Mouse (Mus musculus) left cerebral cortex, postnatal 14 days (tissue): ENCODE measurements at regions not wholly inside any gene's neighbourhood (a gene's known extent, or its start where the extent isn't known, plus 50 kb on each side); places are given as distances from the start of the nearest gene placed in this dataset.

ENCODE experiments used
- DNase-seq, 2 experiments: peaks; one replicate each; pipeline ENCODE4 v3.0.0; 2021 to 2022; ENCODE audit warnings: low spot score in 2 of 2, mixed read lengths in 1 of 2
- intact Hi-C: fragments of 180-260 bp; cut with DNase I; formaldehyde crosslinking; loops from one replicate; pipeline ENCODE4 v1.15.1; 2025

DNA sequence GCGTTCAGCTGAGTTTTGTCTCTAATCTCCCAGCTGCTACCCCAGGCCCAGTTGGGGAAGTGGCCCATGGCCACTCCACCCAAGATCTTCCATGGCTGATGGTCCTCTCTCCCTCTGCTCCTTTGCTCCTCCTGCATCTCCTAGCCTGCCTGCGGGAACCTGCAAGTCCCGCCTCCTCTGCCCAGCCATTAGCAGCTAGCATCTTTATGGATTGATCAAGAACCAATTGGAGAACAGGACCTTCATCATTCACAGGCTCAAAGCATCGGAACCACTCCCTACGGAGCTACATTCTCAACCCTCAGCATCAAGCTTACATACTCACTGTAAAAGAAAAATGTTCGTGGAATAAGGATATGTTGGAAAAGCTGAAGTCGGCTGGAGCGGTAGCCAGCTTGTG is 52.5 kb upstream of the Arid2 start:
- DNase-seq, result peak in 1 of 2 experiments; percentile 15

More for the DNA sequence above, 52.5 kb upstream of the Arid2 start:
- intact Hi-C loops, result no loop called here
